Mouse (Mus musculus) ovary, adult 2 months (tissue): ENCODE results near the gene Olfr741. TPM values are rescaled to one million over a fixed set of nuclear protein-coding genes. Genes with fewer than 3 reads are reported as not detected.

Experiments used
- polyA plus RNA-seq: library from polyadenylated mRNA; depleted of rRNA; stranded (reverse); fragments of >200 nt; gene quantifications from 2 replicates; pipeline ENCODE4 v1.2.3, GENCODE M21; 2012; rRNA removed

Gene Olfr741
- not detected in 2 replicates for polyA plus RNA-seq

GRCm38 (mm10) chr14:50472438-50472837 lies at the start of gene Olfr741:
Gene Olfr741, plus strand, starts transcription at chr14:50472738.

GRCm38 (mm10) chr14:50445245-50445644 lies 27.3 kb upstream of the Olfr741 start, which contains the start of gene Olfr740:
Gene Olfr740, plus strand, starts transcription at chr14:50445545.

GRCm38 (mm10) chr14:50503300-50503699 lies 30.8 kb downstream of the Olfr741 start, which contains the start of gene Olfr742:
Gene Olfr742, plus strand, starts transcription at chr14:50503600.

GRCm38 (mm10) chr14:50521539-50521938 lies 49.0 kb downstream of the Olfr741 start, which contains the start of gene Olfr743:
Gene Olfr743, plus strand, starts transcription at chr14:50521839.

Other genes with a start within 250 kb of the Olfr741 start
- not detected in 2 replicates for gene Olfr731, start 230.9 kb upstream of the Olfr741 start, polyA plus RNA-seq
- gene Olfr732, start 188.5 kb upstream of the Olfr741 start, polyA plus RNA-seq, result not detected in 2 replicates
- gene Olfr733, start 171.2 kb upstream of the Olfr741 start, polyA plus RNA-seq, result not detected in 2 replicates
- gene Olfr734, start 146.0 kb upstream of the Olfr741 start, polyA plus RNA-seq, result not detected in 2 replicates
- not detected in 2 replicates for gene Olfr735, start 123.9 kb upstream of the Olfr741 start, polyA plus RNA-seq
- gene Tlr11, start 114.8 kb upstream of the Olfr741 start, polyA plus RNA-seq, result 0.21 and 0.36 TPM in 2 replicates
- not detected in 2 replicates for gene Olfr736, start 91.6 kb upstream of the Olfr741 start, polyA plus RNA-seq
- not detected in 2 replicates for gene Olfr738, start 65.2 kb upstream of the Olfr741 start, polyA plus RNA-seq
- not detected in 2 replicates for gene Olfr739, start 54.1 kb upstream of the Olfr741 start, polyA plus RNA-seq
- not detected in 2 replicates for gene Olfr740, start 27.2 kb upstream of the Olfr741 start, polyA plus RNA-seq
- not detected in 2 replicates for gene Olfr742, start 30.9 kb downstream of the Olfr741 start, polyA plus RNA-seq
- gene Olfr743, start 49.1 kb downstream of the Olfr741 start, polyA plus RNA-seq, result not detected in 2 replicates
- gene Olfr744, start 142.1 kb downstream of the Olfr741 start, polyA plus RNA-seq, result not detected in 2 replicates
- gene Olfr745, start 166.7 kb downstream of the Olfr741 start, polyA plus RNA-seq, result not detected in 2 replicates
- not detected in 2 replicates for gene Olfr746, start 174.3 kb downstream of the Olfr741 start, polyA plus RNA-seq
- gene Olfr747, start 220.5 kb downstream of the Olfr741 start, polyA plus RNA-seq, result not detected in 2 replicates
- not detected in 2 replicates for gene Olfr748, start 234.6 kb downstream of the Olfr741 start, polyA plus RNA-seq